Mouse (Mus musculus): ENCODE results near the gene Wwc1.

DNA sequence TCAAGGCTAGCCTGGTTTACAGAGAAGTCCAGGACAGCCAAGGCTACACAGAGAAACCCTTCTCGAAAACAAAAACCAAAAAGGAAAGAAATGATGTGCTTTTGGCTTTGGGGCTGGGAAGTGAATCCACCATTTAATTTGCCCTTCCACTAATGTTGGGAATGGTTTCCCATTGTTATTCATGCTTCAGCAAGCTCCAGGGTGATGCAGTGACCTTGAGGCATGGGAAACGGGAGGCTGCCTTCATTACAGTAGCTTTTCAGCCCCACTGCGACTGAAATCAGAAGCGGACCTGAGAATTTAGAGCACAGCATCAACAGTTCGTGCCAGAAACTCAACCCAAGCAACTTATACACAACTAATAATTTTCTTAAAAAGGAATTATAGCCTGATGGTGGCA lies 179.0 kb downstream of the Wwc1 start:
- TF ChIP-seq CTCF (IDR thresholded peaks at IDR 0.05; ENCODE audit: borderline replicate concordance, control insufficient read depth, extremely low read depth, insufficient read depth, low read length, poor library complexity) (no peak), POLR2A (IDR thresholded peaks at IDR 0.05; ENCODE audit: control insufficient read depth, extremely low read depth, insufficient read depth, low read length, poor library complexity) (no peak)
